Mouse (Mus musculus) yolk sac, embryonic 10.5 days (tissue): Measurements from ENCODE around the gene Ufm1.
A peak's percentile ranks its signal among the peaks of the same experiment; 100 is the strongest.

ENCODE experiments used
- DNase-seq: peaks from one replicate; pipeline ENCODE4 v3.0.0-alpha.2; 2017; ENCODE audit warnings: low spot score

Gene Ufm1

GRCm38 (mm10) chr3:53863383-53864220 is at the start of gene Ufm1:
Gene Ufm1 (minus strand): TSS chr3:53863830.
- DNase-seq: peak; percentile 93

GRCm38 (mm10) chr3:53890619-53891540 is 27.2 kb upstream of the Ufm1 start:
- no peak for DNase-seq

GRCm38 (mm10) chr3:53871596-53871995 is 8.0 kb upstream of the Ufm1 start:
- no peak for DNase-seq

GRCm38 (mm10) chr3:53870482-53870881 is 6.9 kb upstream of the Ufm1 start:
- no peak for DNase-seq

GRCm38 (mm10) chr3:53869263-53869662 is 5.6 kb upstream of the Ufm1 start:
- no peak for DNase-seq

- DNase-seq: no peak
These were observed 4.6 kb upstream of the Ufm1 start for GRCm38 (mm10) chr3:53868212-53868611.

- DNase-seq: no peak
These were observed 8.8 kb downstream of the Ufm1 start for GRCm38 (mm10) chr3:53854831-53855230.

- DNase-seq: no peak
These were observed 9.4 kb downstream of the Ufm1 start for GRCm38 (mm10) chr3:53854261-53854660.

- no peak for DNase-seq
These were observed 15.4 kb downstream of the Ufm1 start for GRCm38 (mm10) chr3:53848262-53848661.

GRCm38 (mm10) chr3:53847726-53848125 is 15.9 kb downstream of the Ufm1 start:
- no peak for DNase-seq

- no peak for DNase-seq
These were observed 17.3 kb downstream of the Ufm1 start for GRCm38 (mm10) chr3:53846206-53846928.

GRCm38 (mm10) chr3:53844786-53845185 is 18.8 kb downstream of the Ufm1 start, which contains the start of gene Gm10985:
Gene Gm10985 (plus strand): TSS chr3:53845086.
- no peak for DNase-seq

GRCm38 (mm10) chr3:53834238-53834637 is 29.4 kb downstream of the Ufm1 start:
- DNase-seq: no peak

- DNase-seq: no peak
These were observed 50.1 kb downstream of the Ufm1 start for GRCm38 (mm10) chr3:53813421-53813977.
